Mouse (Mus musculus): ENCODE results near the gene Shisa9. TPM values are rescaled to one million over a fixed set of nuclear protein-coding genes. Genes with fewer than 3 reads are reported as not detected.
"Not testable (repeated sequence)": the region's sequence is repeated elsewhere in the genome, so short reads cannot be mapped to it uniquely, and the experiment has no call there.

Shisa9 gene
- 0.04 and 0.19 TPM in 2 replicates for polyA plus RNA-seq (2016; fragmentation: Nextera tagmentation; extraction: Ambion mirVana)

GRCm38 (mm10) chr16:11983616-11984270 is at the start of gene Shisa9:
Shisa9 (plus strand) TSS chr16:11984113.
- Histone ChIP-seq H3K9me3 (no peaks in the 10 kb centered on the region), H3K27me3 (ENCODE audit: insufficient read depth, poor library complexity, severe bottlenecking) (peaks cover 86% of the 10 kb centered on the region), H3K4me3 (peak within 1 kb of the TSS; percentile 71), H3K36me3 (no peaks in the 10 kb centered on the region), H3K4me1 (peaks cover 22% of the 10 kb centered on the region), H3K27ac (peak within 1 kb of the TSS; percentile 56; the same call in 1 of the 2 replicates)
- 0% methylated on average over 41 of the region's 42 CpGs for WGBS
- DNase-seq (ENCODE audit: low spot score) = no peak

GRCm38 (mm10) chr16:11940477-11940876 is 43.4 kb upstream of the Shisa9 start:
- DNase-seq (ENCODE audit: low spot score) = no peak
- Histone ChIP-seq H3K9me3 (no peaks in the 10 kb centered on the region), H3K4me3 (no peak overlapping the region), H3K36me3 (no peaks in the 10 kb centered on the region), H3K27me3 (ENCODE audit: insufficient read depth, poor library complexity, severe bottlenecking) (peaks cover 6% of the 10 kb centered on the region; the same call in 1 of the 2 replicates), H3K27ac (no peak overlapping the region), H3K4me1 (no peaks in the 10 kb centered on the region)

GRCm38 (mm10) chr16:11960691-11961090 is 23.2 kb upstream of the Shisa9 start:
- no peaks in the 10 kb centered on the region for H3K4me1 ChIP-seq
- no peaks in the 10 kb centered on the region for H3K9me3 ChIP-seq
- H3K27ac ChIP-seq = no peak overlapping the region
- 80% methylated on average over 1 of the region's 1 CpGs for whole genome bisulfite sequencing
- no peaks in the 10 kb centered on the region for H3K27me3 ChIP-seq (ENCODE audit: insufficient read depth, poor library complexity, severe bottlenecking)
- H3K4me3 ChIP-seq = no peak overlapping the region
- DNase-seq (ENCODE audit: low spot score) = no peak
- H3K36me3 ChIP-seq = no peaks in the 10 kb centered on the region

- Histone ChIP-seq H3K27ac (no peak overlapping the region), H3K9me3 (no peaks in the 10 kb centered on the region), H3K4me3 (no peak overlapping the region), H3K27me3 (ENCODE audit: insufficient read depth, poor library complexity, severe bottlenecking) (no peaks in the 10 kb centered on the region), H3K4me1 (no peaks in the 10 kb centered on the region), H3K36me3 (no peaks in the 10 kb centered on the region)
- DNase-seq (ENCODE audit: low spot score) = no peak
- WGBS = 81% methylated on average over 8 of the region's 8 CpGs
Measured at GRCm38 (mm10) chr16:11966041-11966440, 17.9 kb upstream of the Shisa9 start.

- not testable (repeated sequence) for H3K36me3 ChIP-seq; DNase-seq (ENCODE audit: low spot score); H3K9me3 ChIP-seq; H3K27ac ChIP-seq; H3K27me3 ChIP-seq (ENCODE audit: insufficient read depth, poor library complexity, severe bottlenecking); H3K4me3 ChIP-seq; H3K4me1 ChIP-seq
- 78% methylated on average over 4 of the region's 5 CpGs for WGBS
Measured at GRCm38 (mm10) chr16:11966810-11967209, 17.1 kb upstream of the Shisa9 start.

- H3K4me1 ChIP-seq = no peaks in the 10 kb centered on the region
- no peak overlapping the region for H3K27ac ChIP-seq
- no peaks in the 10 kb centered on the region for H3K9me3 ChIP-seq
- no peaks in the 10 kb centered on the region for H3K27me3 ChIP-seq (ENCODE audit: insufficient read depth, poor library complexity, severe bottlenecking)
- no peak for DNase-seq (ENCODE audit: low spot score)
- H3K4me3 ChIP-seq = no peak overlapping the region
- no peaks in the 10 kb centered on the region for H3K36me3 ChIP-seq
- 55% methylated on average over 2 of the region's 2 CpGs for WGBS
Measured at GRCm38 (mm10) chr16:11967579-11967978, 16.3 kb upstream of the Shisa9 start.

- H3K4me3 ChIP-seq = no peak overlapping the region
- no peaks in the 10 kb centered on the region for H3K27me3 ChIP-seq (ENCODE audit: insufficient read depth, poor library complexity, severe bottlenecking)
- no peaks in the 10 kb centered on the region for H3K9me3 ChIP-seq
- DNase-seq (ENCODE audit: low spot score) = no peak
- no peak overlapping the region for H3K27ac ChIP-seq
- H3K4me1 ChIP-seq = no peaks in the 10 kb centered on the region
- WGBS = 46% methylated on average over 4 of the region's 4 CpGs
- H3K36me3 ChIP-seq = no peaks in the 10 kb centered on the region
Measured at GRCm38 (mm10) chr16:11973707-11974106, 10.2 kb upstream of the Shisa9 start.

GRCm38 (mm10) chr16:11976737-11977136 is 7.2 kb upstream of the Shisa9 start:
- H3K4me3 ChIP-seq = no peak overlapping the region
- H3K4me1 ChIP-seq = no peaks in the 10 kb centered on the region
- WGBS = 82% methylated on average over 2 of the region's 2 CpGs
- H3K27ac ChIP-seq = no peak overlapping the region
- no peaks in the 10 kb centered on the region for H3K9me3 ChIP-seq
- peaks cover 16% of the 10 kb centered on the region for H3K27me3 ChIP-seq (ENCODE audit: insufficient read depth, poor library complexity, severe bottlenecking)
- no peaks in the 10 kb centered on the region for H3K36me3 ChIP-seq
- DNase-seq (ENCODE audit: low spot score) = no peak

GRCm38 (mm10) chr16:11980764-11981163 is 3.1 kb upstream of the Shisa9 start:
- no peak overlapping the region for H3K4me3 ChIP-seq
- no peaks in the 10 kb centered on the region for H3K36me3 ChIP-seq
- no peak for DNase-seq (ENCODE audit: low spot score)
- peaks cover 56% of the 10 kb centered on the region for H3K27me3 ChIP-seq (ENCODE audit: insufficient read depth, poor library complexity, severe bottlenecking)
- WGBS = 17% methylated on average over 3 of the region's 3 CpGs
- H3K4me1 ChIP-seq = peaks cover 22% of the 10 kb centered on the region
- no peak overlapping the region for H3K27ac ChIP-seq
- no peaks in the 10 kb centered on the region for H3K9me3 ChIP-seq

- Histone ChIP-seq H3K4me3 (peak overlapping the region; percentile 71), H3K9me3 (no peaks in the 10 kb centered on the region), H3K4me1 (peaks cover 22% of the 10 kb centered on the region), H3K27ac (no peak overlapping the region), H3K36me3 (no peaks in the 10 kb centered on the region), H3K27me3 (ENCODE audit: insufficient read depth, poor library complexity, severe bottlenecking) (peaks cover 80% of the 10 kb centered on the region)
- no peak for DNase-seq (ENCODE audit: low spot score)
- under 1% methylated on average over 25 of the region's 25 CpGs for WGBS
Measured at GRCm38 (mm10) chr16:11983106-11983615, 752 bp upstream of the Shisa9 start.

GRCm38 (mm10) chr16:11984271-11984791 is 418 bp downstream of the Shisa9 start:
- Histone ChIP-seq H3K27me3 (ENCODE audit: insufficient read depth, poor library complexity, severe bottlenecking) (peaks cover 92% of the 10 kb centered on the region), H3K36me3 (no peaks in the 10 kb centered on the region), H3K27ac (peak overlapping the region; percentile 56; the same call in 1 of the 2 replicates), H3K4me1 (peaks cover 22% of the 10 kb centered on the region), H3K4me3 (peak overlapping the region; percentile 71), H3K9me3 (no peaks in the 10 kb centered on the region)
- no peak for DNase-seq (ENCODE audit: low spot score)
- WGBS = 0% methylated on average over 69 of the region's 76 CpGs

- H3K27ac ChIP-seq = no peak overlapping the region
- peaks cover 22% of the 10 kb centered on the region for H3K4me1 ChIP-seq
- no peak overlapping the region for H3K4me3 ChIP-seq
- no peak for DNase-seq (ENCODE audit: low spot score)
- H3K36me3 ChIP-seq = no peaks in the 10 kb centered on the region
- WGBS = 76% methylated on average over 4 of the region's 4 CpGs
- peaks cover 73% of the 10 kb centered on the region for H3K27me3 ChIP-seq (ENCODE audit: insufficient read depth, poor library complexity, severe bottlenecking)
- no peaks in the 10 kb centered on the region for H3K9me3 ChIP-seq
Measured at GRCm38 (mm10) chr16:11987056-11987455, 3.1 kb downstream of the Shisa9 start.

- no peak for DNase-seq (ENCODE audit: low spot score)
- no peaks in the 10 kb centered on the region for H3K36me3 ChIP-seq
- no peak overlapping the region for H3K4me3 ChIP-seq
- H3K27ac ChIP-seq = no peak overlapping the region
- H3K27me3 ChIP-seq (ENCODE audit: insufficient read depth, poor library complexity, severe bottlenecking) = no peaks in the 10 kb centered on the region
- H3K9me3 ChIP-seq = no peaks in the 10 kb centered on the region
- WGBS = 73% methylated on average over 2 of the region's 2 CpGs
- H3K4me1 ChIP-seq = no peaks in the 10 kb centered on the region
Measured at GRCm38 (mm10) chr16:12005177-12005576, 21.3 kb downstream of the Shisa9 start.
